Mouse (Mus musculus) A20 (cell line): Measurements from ENCODE around the gene Wnt1.
"Not testable (repeated sequence)": the region's sequence is repeated elsewhere in the genome, so short reads cannot be mapped to it uniquely, and the experiment has no call there.

ENCODE experiments used
- DNase-seq: peaks from one replicate; pipeline ENCODE4 v3.0.0-alpha.2; 2011; ENCODE audit warnings: low read depth, low spot score

The Wnt1 gene

GRCm38 (mm10) chr15:98805324-98806040 lies 15.8 kb downstream of the Wnt1 start:
- no peak for DNase-seq

- DNase-seq = no peak
Measured at GRCm38 (mm10) chr15:98806071-98806808, 16.6 kb downstream of the Wnt1 start.

- DNase-seq = peak; percentile 20
Measured at GRCm38 (mm10) chr15:98806809-98807770, 17.4 kb downstream of the Wnt1 start.

GRCm38 (mm10) chr15:98807895-98808650 lies 18.4 kb downstream of the Wnt1 start:
- DNase-seq = peak; percentile 61

- DNase-seq = no peak
Measured at GRCm38 (mm10) chr15:98808651-98809134, 19.0 kb downstream of the Wnt1 start.

GRCm38 (mm10) chr15:98809390-98809789 lies 19.7 kb downstream of the Wnt1 start, which contains the start of gene Ddn:
Gene Ddn (minus strand): TSS chr15:98809490.
- DNase-seq = no peak

GRCm38 (mm10) chr15:98810212-98810611 lies 20.6 kb downstream of the Wnt1 start:
- not testable (repeated sequence) for DNase-seq

- DNase-seq = no peak
Measured at GRCm38 (mm10) chr15:98812741-98813424, 23.2 kb downstream of the Wnt1 start.

GRCm38 (mm10) chr15:98818171-98818570 lies 28.5 kb downstream of the Wnt1 start:
- DNase-seq = no peak

GRCm38 (mm10) chr15:98820937-98821336 lies 31.3 kb downstream of the Wnt1 start:
- DNase-seq = no peak

GRCm38 (mm10) chr15:98821403-98821802 lies 31.7 kb downstream of the Wnt1 start:
- peak; percentile 41 for DNase-seq

GRCm38 (mm10) chr15:98822147-98822546 lies 32.5 kb downstream of the Wnt1 start:
- DNase-seq = no peak

GRCm38 (mm10) chr15:98823434-98823833 lies 33.8 kb downstream of the Wnt1 start:
- peak; percentile 46 for DNase-seq

GRCm38 (mm10) chr15:98827611-98828011 lies 38.0 kb downstream of the Wnt1 start:
- no peak for DNase-seq

GRCm38 (mm10) chr15:98830736-98831683 lies 41.4 kb downstream of the Wnt1 start, which contains the start of gene Prkag1:
Gene Prkag1 (minus strand): TSS chr15:98831521.
- DNase-seq = peak; percentile 98

- DNase-seq = no peak
Measured at GRCm38 (mm10) chr15:98831684-98832035, 42.0 kb downstream of the Wnt1 start.

- peak; percentile 83 for DNase-seq
Measured at GRCm38 (mm10) chr15:98832161-98833058, 42.8 kb downstream of the Wnt1 start.

- no peak for DNase-seq
Measured at GRCm38 (mm10) chr15:98833281-98833680, 43.6 kb downstream of the Wnt1 start.
